Mouse (Mus musculus): ENCODE measurements at regions not wholly inside any gene's neighbourhood (a gene's known extent, or its start where the extent isn't known, plus 50 kb on each side); places are given as distances from the start of the nearest gene placed in this dataset.
"Not testable (repeated sequence)": the region's sequence is repeated elsewhere in the genome, so short reads cannot be mapped to it uniquely, and the experiment has no call there.

GRCm38 (mm10) chr6:5589635-5590034 lies 93.5 kb upstream of the Pdk4 start:
- no peak overlapping the region for H3K4me3 ChIP-seq (replicated peaks; ENCODE audit: insufficient read depth, low read depth, low read length)
- 8% methylated on average over 10 of the region's 10 CpGs for WGBS
- TF ChIP-seq CTCF (IDR thresholded peaks at IDR 0.05; ENCODE audit: borderline replicate concordance, insufficient read depth, low read depth, low read length) (peak; percentile 66), POLR2A (IDR thresholded peaks at IDR 0.05; ENCODE audit: borderline replicate concordance, insufficient read depth, low read length) (no peak)
- peak; percentile 20 to 21 for DNase-seq
- no peaks in the 10 kb centered on the region for H3K4me1 ChIP-seq (ENCODE audit: control insufficient read depth, insufficient read depth, low read length)
- no peak overlapping the region for H3K27ac ChIP-seq (ENCODE audit: insufficient read depth, low read length)
- no peaks in the 10 kb centered on the region for H3K27me3 ChIP-seq (ENCODE audit: control insufficient read depth, insufficient read depth, low read length)

GRCm38 (mm10) chr6:5582923-5583525 lies 86.9 kb upstream of the Pdk4 start:
- Histone ChIP-seq H3K27ac (ENCODE audit: insufficient read depth, low read length) (no peak overlapping the region), H3K4me1 (ENCODE audit: control insufficient read depth, insufficient read depth, low read length) (no peaks in the 10 kb centered on the region)
- 84% methylated on average over 2 of the region's 2 CpGs for WGBS

GRCm38 (mm10) chr6:5576891-5577290 lies 80.8 kb upstream of the Pdk4 start:
- WGBS: 81% methylated on average over 2 of the region's 2 CpGs
- DNase-seq; H3K4me3 ChIP-seq (replicated peaks; ENCODE audit: insufficient read depth, low read depth, low read length); H3K27ac ChIP-seq (ENCODE audit: insufficient read depth, low read length); H3K4me1 ChIP-seq (ENCODE audit: control insufficient read depth, insufficient read depth, low read length); H3K27me3 ChIP-seq (ENCODE audit: control insufficient read depth, insufficient read depth, low read length): not testable (repeated sequence)

More at GRCm38 (mm10) chr6:5582923-5583525, 86.9 kb upstream of the Pdk4 start:
- TF ChIP-seq POLR2A (IDR thresholded peaks at IDR 0.05; ENCODE audit: borderline replicate concordance, insufficient read depth, low read length) (no peak), CTCF (IDR thresholded peaks at IDR 0.05; ENCODE audit: borderline replicate concordance, insufficient read depth, low read depth, low read length) (no peak)
- Histone ChIP-seq H3K4me3 (replicated peaks; ENCODE audit: insufficient read depth, low read depth, low read length) (no peak overlapping the region), H3K27me3 (ENCODE audit: control insufficient read depth, insufficient read depth, low read length) (no peaks in the 10 kb centered on the region)
- DNase-seq: no peak

- Histone ChIP-seq H3K27ac (ENCODE audit: insufficient read depth, low read length) (no peak overlapping the region), H3K27me3 (ENCODE audit: control insufficient read depth, insufficient read depth, low read length) (no peaks in the 10 kb centered on the region), H3K4me3 (replicated peaks; ENCODE audit: insufficient read depth, low read depth, low read length) (no peak overlapping the region), H3K4me1 (ENCODE audit: control insufficient read depth, insufficient read depth, low read length) (no peaks in the 10 kb centered on the region)
- WGBS: 88% methylated on average over 5 of the region's 5 CpGs
- DNase-seq: no peak
- no peak for TF ChIP-seq POLR2A (IDR thresholded peaks at IDR 0.05; ENCODE audit: borderline replicate concordance, insufficient read depth, low read length)
- no peak for TF ChIP-seq CTCF (IDR thresholded peaks at IDR 0.05; ENCODE audit: borderline replicate concordance, insufficient read depth, low read depth, low read length)
Measured at GRCm38 (mm10) chr6:5566582-5566981, 70.5 kb upstream of the Pdk4 start.

GRCm38 (mm10) chr6:5565049-5565448 lies 68.9 kb upstream of the Pdk4 start:
- TF ChIP-seq CTCF (IDR thresholded peaks at IDR 0.05; ENCODE audit: borderline replicate concordance, insufficient read depth, low read depth, low read length): no peak
- TF ChIP-seq POLR2A (IDR thresholded peaks at IDR 0.05; ENCODE audit: borderline replicate concordance, insufficient read depth, low read length): no peak
- 85% methylated on average over 2 of the region's 2 CpGs for WGBS
- no peak for DNase-seq
- no peak overlapping the region for H3K4me3 ChIP-seq (replicated peaks; ENCODE audit: insufficient read depth, low read depth, low read length)
- H3K4me1 ChIP-seq (ENCODE audit: control insufficient read depth, insufficient read depth, low read length): no peaks in the 10 kb centered on the region
- no peak overlapping the region for H3K27ac ChIP-seq (ENCODE audit: insufficient read depth, low read length)
- no peaks in the 10 kb centered on the region for H3K27me3 ChIP-seq (ENCODE audit: control insufficient read depth, insufficient read depth, low read length)

GRCm38 (mm10) chr6:5553703-5554394 lies 57.7 kb upstream of the Pdk4 start:
- DNase-seq: no peak
- no peaks in the 10 kb centered on the region for H3K27me3 ChIP-seq (ENCODE audit: control insufficient read depth, insufficient read depth, low read length)
- H3K4me1 ChIP-seq (ENCODE audit: control insufficient read depth, insufficient read depth, low read length): no peaks in the 10 kb centered on the region
- H3K4me3 ChIP-seq (replicated peaks; ENCODE audit: insufficient read depth, low read depth, low read length): no peak overlapping the region
- TF ChIP-seq CTCF (IDR thresholded peaks at IDR 0.05; ENCODE audit: borderline replicate concordance, insufficient read depth, low read depth, low read length) (no peak), POLR2A (IDR thresholded peaks at IDR 0.05; ENCODE audit: borderline replicate concordance, insufficient read depth, low read length) (no peak)
- 61% methylated on average over 4 of the region's 4 CpGs for WGBS
- no peak overlapping the region for H3K27ac ChIP-seq (ENCODE audit: insufficient read depth, low read length)

- TF ChIP-seq CTCF (IDR thresholded peaks at IDR 0.05; ENCODE audit: borderline replicate concordance, insufficient read depth, low read depth, low read length) (no peak), POLR2A (IDR thresholded peaks at IDR 0.05; ENCODE audit: borderline replicate concordance, insufficient read depth, low read length) (no peak)
- H3K4me3 ChIP-seq (replicated peaks; ENCODE audit: insufficient read depth, low read depth, low read length): no peak overlapping the region
- H3K4me1 ChIP-seq (ENCODE audit: control insufficient read depth, insufficient read depth, low read length): no peaks in the 10 kb centered on the region
- DNase-seq: no peak
- no peak overlapping the region for H3K27ac ChIP-seq (ENCODE audit: insufficient read depth, low read length)
- WGBS: 88% methylated on average over 1 of the region's 1 CpGs
- no peaks in the 10 kb centered on the region for H3K27me3 ChIP-seq (ENCODE audit: control insufficient read depth, insufficient read depth, low read length)
Measured at GRCm38 (mm10) chr6:5550067-5550466, 54.0 kb upstream of the Pdk4 start.
